Mouse (Mus musculus) hindbrain, embryonic 13.5 days (tissue): ENCODE results near the gene Rsbn1. TPM values are rescaled to one million over a fixed set of nuclear protein-coding genes. Genes with fewer than 3 reads are reported as not detected.

ENCODE experiments used
- ATAC-seq: fragments of 200-750 bp; cut with Nextera tagmentation; 2 replicates; pipeline ENCODE4 v1.8.0; 2017; ENCODE audit warnings: moderate TSS enrichment; ENCODE audit not compliant: low FRiP score
- H3K27ac ChIP-seq: fragments of 300-500 bp; sonication (generic); 2 replicates; pipeline ENCODE4 v1.5.1; 2015; ENCODE audit warnings: inconsistent platforms, mild to moderate bottlenecking, moderate library complexity
- H3K27me3 ChIP-seq: fragments of 300-500 bp; sonication (generic); 2 replicates; pipeline ENCODE4 v1.6.1; 2015; ENCODE audit warnings: mild to moderate bottlenecking, inconsistent platforms
- H3K36me3 ChIP-seq: fragments of 300-500 bp; sonication (generic); 2 replicates; pipeline ENCODE4 v1.6.1; 2015; ENCODE audit warnings: mild to moderate bottlenecking, inconsistent platforms
- H3K4me1 ChIP-seq: fragments of 300-500 bp; sonication (generic); replicated peaks from 2 replicates; pipeline ENCODE4 v1.6.1; 2015; ENCODE audit warnings: inconsistent platforms
- H3K4me2 ChIP-seq: fragments of 300-500 bp; sonication (generic); 2 replicates; pipeline ENCODE4 v1.6.1; 2015; ENCODE audit warnings: inconsistent platforms, mild to moderate bottlenecking, moderate library complexity
- H3K4me3 ChIP-seq: fragments of 300-500 bp; sonication (generic); 2 replicates; pipeline ENCODE4 v1.5.1; 2015; ENCODE audit warnings: mild to moderate bottlenecking, inconsistent platforms
- H3K9ac ChIP-seq: fragments of 300-500 bp; sonication (generic); 2 replicates; pipeline ENCODE4 v1.6.1; 2015; ENCODE audit warnings: mild to moderate bottlenecking, inconsistent platforms
- H3K9me3 ChIP-seq: fragments of 300-500 bp; sonication (generic); 2 replicates; pipeline ENCODE4 v1.6.1; 2016; ENCODE audit warnings: inconsistent platforms
- WGBS: fragments of 180-500 bp; shearing (Covaris S2); methylation state at CpG from one replicate; pipeline ENCODE4 v1.1.7; 2015; 5-methylcytosine and 5-hydroxymethylcytosine counted together
- polyA plus RNA-seq: library from polyadenylated mRNA; unstranded; fragments of >200 nt; fragmentation: Nextera tagmentation; extraction: Ambion mirVana; gene quantifications from 2 replicates; pipeline ENCODE4 v1.2.1, GENCODE M21; 2015

Rsbn1 gene
- polyA plus RNA-seq, 1 experiment from 2014 or later, result 24.4 TPM

DNA sequence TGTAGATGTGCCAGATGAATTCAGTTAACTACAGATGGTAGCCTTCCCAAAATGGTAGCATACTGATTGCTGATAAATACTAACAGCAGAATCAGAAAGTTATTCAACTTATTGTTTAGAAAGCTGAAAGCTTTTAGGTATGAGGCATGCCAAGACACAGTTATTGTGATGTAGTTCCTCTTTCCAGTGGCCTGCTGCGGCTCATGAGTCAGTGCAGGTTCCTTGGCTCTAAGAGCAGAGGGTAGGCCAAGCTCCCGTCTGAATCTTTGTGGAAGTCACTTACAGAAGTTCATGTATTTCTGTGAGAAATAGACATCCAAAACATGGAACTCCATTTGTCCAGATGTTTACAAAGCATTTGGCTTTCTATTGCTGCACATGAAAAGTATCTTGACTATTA lies 98.1 kb downstream of the Rsbn1 start:
- Histone ChIP-seq H3K36me3 (peaks cover 39% of the 10 kb centered on the region), H3K27me3 (no peaks in the 10 kb centered on the region), H3K4me1 (0 out of 2 replicates have a peak, but pooled peaks cover 3% of the 10 kb centered on the region), H3K4me3 (no peak overlapping the region), H3K9me3 (no peaks in the 10 kb centered on the region), H3K4me2 (no peak overlapping the region), H3K9ac (no peak overlapping the region), H3K27ac (no peak overlapping the region)
- WGBS, result 93% methylated on average over 2 of the region's 2 CpGs
- no peak for ATAC-seq

Other genes with a start within 250 kb of the Rsbn1 start
- 7.3 and 8.7 TPM in 2 replicates for gene Olfml3, start 176.1 kb upstream of the Rsbn1 start, polyA plus RNA-seq
- gene Gm10964, start 174.8 kb upstream of the Rsbn1 start, polyA plus RNA-seq, result not detected in 2 replicates
- gene Hipk1, start 122.6 kb upstream of the Rsbn1 start, polyA plus RNA-seq, result 11.8 and 13.3 TPM in 2 replicates
- 22.2 and 23.4 TPM in 2 replicates for gene Dclre1b, start 104.7 kb upstream of the Rsbn1 start, polyA plus RNA-seq
- gene Ap4b1, start 104.6 kb upstream of the Rsbn1 start, polyA plus RNA-seq, result 22.9 and 25.1 TPM in 2 replicates
- 0.53 TPM in 1 of 2 replicates, not detected in the other for gene Gm43064, start 104.5 kb upstream of the Rsbn1 start, polyA plus RNA-seq
- 0.17 and 0.41 TPM in 2 replicates for gene Bcl2l15, start 81.5 kb upstream of the Rsbn1 start, polyA plus RNA-seq
- 0.38 and 0.47 TPM in 2 replicates for gene Ptpn22, start 54.3 kb upstream of the Rsbn1 start, polyA plus RNA-seq
- gene Phtf1, start 54.0 kb downstream of the Rsbn1 start, polyA plus RNA-seq, result 27.9 and 30.0 TPM in 2 replicates